Mouse (Mus musculus) MEL (cell line): ENCODE data around the gene Rad51b.

ENCODE experiments used
- CTCF ChIP-seq, 3 experiments: IDR thresholded peaks in 2 of 3; conservative IDR thresholded peaks in 1 of 3; 2 replicates each; pipeline ENCODE4 v1.5.1; 2011 to 2012; ENCODE audit warnings: low read length in 3 of 3, low read depth in 2 of 3, mild to moderate bottlenecking in 2 of 3, improper control_type of control experiment in 1 of 3, inconsistent platforms in 1 of 3, mixed read lengths in 1 of 3, moderate library complexity in 1 of 3; ENCODE audit not compliant: control insufficient read depth in 1 of 3, insufficient read depth in 1 of 3, poor library complexity in 1 of 3, severe bottlenecking in 1 of 3
- E2F4 ChIP-seq: IDR thresholded peaks from 2 replicates; pipeline ENCODE4 v1.6.1; 2011; ENCODE audit warnings: low read depth, low read length, improper control_type of control experiment, borderline replicate concordance
- HCFC1 ChIP-seq: IDR thresholded peaks from 2 replicates; pipeline ENCODE4 v1.6.1; 2012; ENCODE audit warnings: low read depth, mild to moderate bottlenecking, inconsistent platforms, low read length, improper control_type of control experiment, moderate library complexity
- MAX ChIP-seq: IDR thresholded peaks from 2 replicates; pipeline ENCODE4 v1.6.1; 2011; ENCODE audit warnings: low read length, improper control_type of control experiment
- MXI1 ChIP-seq: IDR thresholded peaks from 2 replicates; pipeline ENCODE4 v1.6.1; 2011; ENCODE audit warnings: mild to moderate bottlenecking, low read depth, low read length, improper control_type of control experiment
- POLR2A ChIP-seq, 2 experiments: IDR thresholded peaks; 2 replicates each; pipeline ENCODE4 v1.6.1; 2011 to 2012; ENCODE audit warnings: low read length in 2 of 2, mild to moderate bottlenecking in 2 of 2, control low read depth in 1 of 2, improper control_type of control experiment in 1 of 2, low read depth in 1 of 2, moderate library complexity in 1 of 2; ENCODE audit not compliant: control insufficient read depth in 1 of 2, insufficient read depth in 1 of 2, poor library complexity in 1 of 2
- RAD21 ChIP-seq: IDR thresholded peaks from 2 replicates; pipeline ENCODE4 v1.6.1; 2011; ENCODE audit warnings: mild to moderate bottlenecking, low read depth, low read length, improper control_type of control experiment
- USF1 ChIP-seq: IDR thresholded peaks from 2 replicates; pipeline ENCODE4 v1.6.1; 2014; ENCODE audit warnings: low read depth, mild to moderate bottlenecking, inconsistent platforms, low read length, improper control_type of control experiment, moderate library complexity
- USF2 ChIP-seq, 2 experiments: IDR thresholded peaks; 2 replicates each; pipeline ENCODE4 v1.6.1; 2011 to 2012; ENCODE audit warnings: improper control_type of control experiment in 2 of 2, low read length in 2 of 2, borderline replicate concordance in 1 of 2, inconsistent platforms in 1 of 2, low read depth in 1 of 2, mild to moderate bottlenecking in 1 of 2; ENCODE audit not compliant: insufficient read depth in 1 of 2

- TF ChIP-seq MXI1 (no peak), HCFC1 (no peak), MAX (no peak), CTCF (IDR thresholded peaks at IDR 0.05 in 2 of 3, conservative IDR thresholded peaks at IDR 0.05 in 1 of 3; ENCODE audit: control insufficient read depth in 1 of 3, insufficient read depth in 1 of 3, low read depth in 2 of 3, low read length in 3 of 3, poor library complexity in 1 of 3, severe bottlenecking in 1 of 3) (no peak), E2F4 (no peak), USF2 (IDR thresholded peaks at IDR 0.05; ENCODE audit: borderline replicate concordance in 1 of 2, insufficient read depth in 1 of 2, low read depth in 1 of 2, low read length in 2 of 2) (no peak), POLR2A (IDR thresholded peaks at IDR 0.05; ENCODE audit: control insufficient read depth in 1 of 2, insufficient read depth in 1 of 2, low read depth in 1 of 2, low read length in 2 of 2, poor library complexity in 1 of 2) (no peak), USF1 (no peak), RAD21 (no peak)
Observed at GRCm38 (mm10) chr12:79755617-79756016, 458.5 kb downstream of the Rad51b start.
